Mouse (Mus musculus) monocyte, adult 59 days (primary cell): ENCODE data around the gene Btbd35f16. TPM values are rescaled to one million over a fixed set of nuclear protein-coding genes. Genes with fewer than 3 reads are reported as not detected.

Experiments used
- total RNA-seq, 2 experiments: library from RNA; stranded (reverse); gene quantifications; one replicate each; pipeline ENCODE4 v1.2.4; 2023

The Btbd35f16 gene
- total RNA-seq, result not detected

GRCm38 (mm10) chrX:3956902-3957301 lies at the start of gene Btbd35f16:
TSS of gene Btbd35f16 (minus strand) at chrX:3957002.

Other genes starting within 250 kb of the Btbd35f16 start
- not detected for gene Btbd35f10, start 204.1 kb downstream of the Btbd35f16 start, total RNA-seq
- gene Btbd35f3, start 80.7 kb upstream of the Btbd35f16 start, total RNA-seq, result not detected
- not detected for gene Btbd35f28, start 239.6 kb upstream of the Btbd35f16 start, total RNA-seq